In the genomic region with DNA sequence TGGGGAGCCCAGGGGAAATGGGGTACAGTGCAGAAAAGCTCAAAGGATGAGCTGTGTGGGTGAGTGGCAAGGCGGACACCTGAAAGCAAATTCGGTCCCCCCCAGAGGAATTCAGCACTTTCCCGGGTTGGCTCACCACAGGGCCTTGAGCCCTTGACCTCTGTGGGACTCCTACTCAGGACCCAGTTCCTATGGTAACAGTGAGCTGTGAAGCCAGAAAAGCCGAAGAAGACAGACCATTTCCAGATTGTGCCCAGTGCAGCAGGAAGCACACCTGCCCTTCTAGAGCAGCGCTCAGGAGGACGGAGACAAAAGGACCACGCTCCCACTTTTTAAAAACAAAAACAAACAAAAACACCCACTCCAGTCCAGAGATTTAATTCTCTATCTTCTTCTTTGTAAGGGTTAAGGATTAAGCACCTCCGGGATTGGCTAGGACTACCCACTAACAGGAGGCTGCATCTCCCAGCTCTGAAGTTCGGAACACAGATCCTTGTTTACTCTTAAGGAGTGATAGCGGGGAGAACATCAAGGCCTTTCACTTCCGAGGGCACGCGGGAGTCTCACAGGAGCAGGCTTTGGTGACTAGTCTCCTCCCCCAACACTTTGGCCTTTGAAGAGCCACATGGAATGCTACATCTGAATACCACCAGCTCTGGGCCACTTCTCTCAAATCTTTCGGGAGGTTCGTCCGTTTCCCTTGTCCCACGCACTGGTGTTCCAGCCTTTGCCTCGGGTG, we compare ENCODE assay signal across 9 mouse cellular contexts. TPM values are rescaled to one million over a fixed set of nuclear protein-coding genes. Genes with fewer than 3 reads are reported as not detected.
DNase-seq lines count a peak whose midpoint lies in the region; ATAC-seq and TF ChIP-seq lines count a peak whose summit lies in the region.
"Had no signal": no experiment of that assay in that cellular context is flagged by ENCODE, and none has a peak within 500 bp of the region (broad histone marks: within the 10 kb centered on the region; RNA-seq: fewer than 3 reads in every experiment).

No protein-coding gene starts in this region.

- TF ChIP-seq POLR2A in liver, adult 2 months (IDR thresholded peaks at IDR 0.05; ENCODE audit: extremely low read depth, insufficient read depth, low read length), result no peak
- TF ChIP-seq POLR2A in embryonic fibroblast, embryonic 13.5 days (IDR thresholded peaks at IDR 0.05; ENCODE audit: low read depth, low read length), result no peak

- peak overlapping the region; percentile 12 for H3K9ac ChIP-seq in liver, adult 2 months (ENCODE audit: low read depth, low read length)
- H3K9ac ChIP-seq in midbrain, embryonic 12.5 days (replicated peaks), result peak overlapping the region; percentile 49

- no peak overlapping the region for H3K27ac ChIP-seq in liver, adult 2 months (replicated peaks; ENCODE audit: insufficient read depth, low read depth, low read length)
- H3K27ac ChIP-seq in embryonic fibroblast, embryonic 13.5 days (ENCODE audit: insufficient read depth, low read length), result no peak overlapping the region
- H3K27ac ChIP-seq in midbrain, embryonic 12.5 days (replicated peaks), result no peak overlapping the region

- H3K27me3 ChIP-seq in liver, adult 2 months (ENCODE audit: control insufficient read depth, insufficient read depth, low read length), result no peaks in the 10 kb centered on the region
- peaks cover 22% of the 10 kb centered on the region for H3K27me3 ChIP-seq in midbrain, embryonic 12.5 days
- H3K27me3 ChIP-seq: Patski had no signal

- no peak for TF ChIP-seq CTCF in liver, adult 2 months (IDR thresholded peaks at IDR 0.05; ENCODE audit: low read depth, low read length)
- TF ChIP-seq CTCF in embryonic fibroblast, embryonic 13.5 days (IDR thresholded peaks at IDR 0.05; ENCODE audit: borderline replicate concordance, insufficient read depth, low read length), result no peak

- H3K9me3 ChIP-seq in midbrain, embryonic 12.5 days, result no peaks in the 10 kb centered on the region

- 14% methylated on average over 18 of the region's 18 CpGs for WGBS in liver, adult 2 months
- WGBS in midbrain, embryonic 12.5 days, result 6% methylated on average over 18 of the region's 18 CpGs

- ATAC-seq in midbrain, embryonic 12.5 days (ENCODE audit: low FRiP score, low read depth), result no peak
- no peak for ATAC-seq in erythroblast, adult 5-6 weeks (replicated peaks; ENCODE audit: low FRiP score, poor library complexity, severe bottlenecking)
- ATAC-seq: Patski had no signal

- peak overlapping the region; percentile 57 for H3K4me2 ChIP-seq in midbrain, embryonic 12.5 days (replicated peaks)

- H3K4me1 ChIP-seq in liver, adult 2 months (ENCODE audit: control insufficient read depth, insufficient read depth, low read length), result peaks cover 9% of the 10 kb centered on the region
- H3K4me1 ChIP-seq in embryonic fibroblast, embryonic 13.5 days (ENCODE audit: control insufficient read depth, insufficient read depth, low read length), result peaks cover 12% of the 10 kb centered on the region; the same call in 1 of the 2 replicates
- peaks cover 49% of the 10 kb centered on the region for H3K4me1 ChIP-seq in midbrain, embryonic 12.5 days

- no peaks in the 10 kb centered on the region for H3K36me3 ChIP-seq in liver, adult 2 months (ENCODE audit: control insufficient read depth, insufficient read depth, low read length)
- H3K36me3 ChIP-seq in midbrain, embryonic 12.5 days, result no peaks in the 10 kb centered on the region

- H3K4me3 ChIP-seq in liver, adult 2 months (ENCODE audit: insufficient read depth, low read depth, low read length), result peak overlapping the region; percentile 28
- peak overlapping the region; percentile 13; the same call in 1 of the 2 replicates for H3K4me3 ChIP-seq in embryonic fibroblast, embryonic 13.5 days (ENCODE audit: insufficient read depth, low read length)
- peak overlapping the region; percentile 35 for H3K4me3 ChIP-seq in midbrain, embryonic 12.5 days

- no peaks in the 10 kb centered on the region for H3K79me2 ChIP-seq in liver, adult 2 months (ENCODE audit: control insufficient read depth, insufficient read depth, low read length)

- peak; percentile 49 for DNase-seq in liver, adult 2 months (ENCODE audit: extremely low read depth, low read depth, low spot score)
- no peak for DNase-seq in liver
- peak; percentile 53 for DNase-seq in kidney, adult 9 months
- no peak for DNase-seq in c-Kit-positive CD71-positive TER-119-positive erythroid progenitor cells, embryonic 14.5 days (ENCODE audit: low spot score)
- DNase-seq in layer of hippocampus, adult 11-12 months (ENCODE audit: low spot score), result no peak

RNA-seq across cellular contexts. Expression of gene Fbxl14, which starts 31.0 kb away (rescaled TPM):
- total RNA-seq in liver, adult 2 months (2014; rRNA removed), result 5.0 and 7.9 TPM in 2 replicates
- polyA plus RNA-seq in liver, adult 2 months (2012; rRNA removed), result 17.5 and 18.7 TPM in 2 replicates
- 19.3 and 21.5 TPM in 2 replicates for polyA plus RNA-seq in embryonic fibroblast, embryonic 13.5 days (2011; ENCODE audit: insufficient read length, low read depth, missing spikeins)
- polyA plus RNA-seq in midbrain, embryonic 12.5 days (2016; fragmentation: Nextera tagmentation; extraction: Ambion mirVana), result 4.0 and 4.1 TPM in 2 replicates
- 9.2 and 12.5 TPM in 2 replicates for total RNA-seq in erythroblast, adult 5-6 weeks (2015; ENCODE audit: low replicate concordance)
- total RNA-seq in erythroblast, adult 5-6 weeks (2017; ENCODE audit: low replicate concordance), result 10.5 and 12.0 TPM in 2 replicates

RNA-seq across cellular contexts. Expression of gene Adipor2, which starts 31.0 kb away (rescaled TPM):
- 252 and 306 TPM in 2 replicates for total RNA-seq in liver, adult 2 months (2014; rRNA removed)
- polyA plus RNA-seq in liver, adult 2 months (2012; rRNA removed), result 212 and 246 TPM in 2 replicates
- 38.2 and 42.8 TPM in 2 replicates for polyA plus RNA-seq in embryonic fibroblast, embryonic 13.5 days (2011; ENCODE audit: insufficient read length, low read depth, missing spikeins)
- 36.6 and 37.6 TPM in 2 replicates for polyA plus RNA-seq in midbrain, embryonic 12.5 days (2016; fragmentation: Nextera tagmentation; extraction: Ambion mirVana)
- 29.2 and 29.7 TPM in 2 replicates for total RNA-seq in erythroblast, adult 5-6 weeks (2015; ENCODE audit: low replicate concordance)
- 35.7 and 40.3 TPM in 2 replicates for total RNA-seq in erythroblast, adult 5-6 weeks (2017; ENCODE audit: low replicate concordance)

Comparison
In these comparisons a context has a peak if more than half of its experiments do, and no peak if none do; other contexts are left out.
1. DNase-seq: peak in liver, adult 2 months (single experiment) and kidney, adult 9 months (single experiment); none in liver (single experiment), c-Kit-positive CD71-positive TER-119-positive erythroid progenitor cells, embryonic 14.5 days (single experiment) and layer of hippocampus, adult 11-12 months (single experiment).
2. Peak in every context shown above with its lines, with median percentiles within 50 percentile points of each other: H3K4me3 ChIP-seq.